Mouse (Mus musculus) adrenal gland (tissue): ENCODE results near the gene Rapgef3.

Experiments
- intact Hi-C: fragments of 180-260 bp; cut with DNase I; formaldehyde crosslinking; loops from one replicate; pipeline ENCODE4 v1.15.1; 2025

Rapgef3 gene

DNA sequence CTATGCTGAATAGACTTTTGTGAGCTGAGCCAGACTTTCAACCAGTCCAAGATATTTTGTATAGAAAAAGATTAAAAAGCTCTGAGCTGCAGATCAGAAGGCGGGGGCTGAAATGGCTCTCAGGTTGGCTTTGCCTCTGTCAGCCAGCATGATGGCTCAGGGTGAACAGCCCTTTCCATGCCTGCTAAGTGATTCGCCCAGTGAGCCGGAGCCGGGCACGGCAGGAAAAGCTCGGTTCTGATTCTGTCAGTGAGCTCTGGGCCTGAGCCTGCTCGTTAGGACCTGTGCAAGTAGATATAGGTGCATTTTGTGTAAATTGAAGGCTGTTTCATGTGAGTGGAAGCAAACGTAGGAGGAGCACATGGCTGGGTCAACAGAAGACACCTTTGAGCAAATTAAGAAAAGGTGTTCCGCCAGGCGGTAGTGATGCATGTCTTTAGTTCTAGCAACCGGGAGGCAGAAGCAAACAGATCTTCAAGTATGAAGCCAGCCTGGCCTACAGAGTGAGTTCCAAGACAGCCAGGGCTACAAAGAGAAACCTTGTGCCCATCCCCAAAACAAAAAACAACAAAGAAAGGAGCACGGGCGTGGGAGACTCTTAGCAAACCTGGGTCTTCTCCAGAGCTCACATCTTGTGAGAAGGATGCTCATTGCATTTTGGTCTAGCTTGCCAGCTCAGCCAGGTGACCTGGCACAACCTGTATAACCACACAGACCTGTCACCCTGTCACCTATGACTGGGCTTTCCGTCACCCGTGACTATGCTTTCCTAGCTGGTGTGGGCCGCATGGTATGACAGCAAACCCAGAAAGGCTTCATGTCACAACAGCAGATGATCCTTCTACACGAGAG lies 43.2 kb downstream of the Rapgef3 start:
- intact Hi-C loops: no loop called here

DNA sequence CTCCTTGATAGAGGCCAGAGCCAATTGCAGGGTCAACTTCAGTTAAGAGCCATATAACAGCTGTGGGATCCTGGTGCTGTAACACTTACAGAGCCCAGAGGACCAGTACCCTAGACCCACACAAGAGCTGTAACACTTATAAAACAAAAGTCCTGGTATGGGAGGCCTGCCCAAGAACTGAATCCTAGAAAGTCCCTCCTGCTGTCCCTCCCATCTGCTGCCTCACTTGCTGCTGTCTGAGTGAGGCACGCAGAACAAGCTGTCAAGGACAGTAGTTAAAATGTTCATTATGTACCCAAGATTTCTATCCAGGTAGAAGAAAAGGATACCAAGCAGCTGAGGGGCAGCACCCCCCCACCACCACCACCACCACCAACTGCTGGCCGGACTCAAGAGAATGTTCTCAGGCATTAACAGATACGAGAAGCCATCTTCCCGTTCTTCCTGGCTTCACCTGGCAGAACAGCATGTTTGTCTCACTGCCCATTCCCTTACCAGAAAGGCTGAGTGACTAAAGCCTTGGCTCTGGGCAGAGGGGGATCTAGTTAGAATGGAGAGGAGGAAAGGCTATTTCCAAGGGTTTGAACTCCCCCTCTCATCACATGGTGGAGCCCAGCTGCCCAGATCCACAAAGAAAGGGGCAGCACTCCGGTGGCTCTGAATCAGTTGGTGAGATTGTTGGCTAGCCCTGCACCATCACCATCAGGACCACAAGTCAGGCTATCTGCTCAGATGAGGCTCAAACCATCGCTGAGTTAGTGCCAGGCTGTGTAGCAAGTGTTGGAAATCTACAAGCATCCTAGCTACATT lies 44.0 kb downstream of the Rapgef3 start:
- intact Hi-C loops: no loop called here

DNA sequence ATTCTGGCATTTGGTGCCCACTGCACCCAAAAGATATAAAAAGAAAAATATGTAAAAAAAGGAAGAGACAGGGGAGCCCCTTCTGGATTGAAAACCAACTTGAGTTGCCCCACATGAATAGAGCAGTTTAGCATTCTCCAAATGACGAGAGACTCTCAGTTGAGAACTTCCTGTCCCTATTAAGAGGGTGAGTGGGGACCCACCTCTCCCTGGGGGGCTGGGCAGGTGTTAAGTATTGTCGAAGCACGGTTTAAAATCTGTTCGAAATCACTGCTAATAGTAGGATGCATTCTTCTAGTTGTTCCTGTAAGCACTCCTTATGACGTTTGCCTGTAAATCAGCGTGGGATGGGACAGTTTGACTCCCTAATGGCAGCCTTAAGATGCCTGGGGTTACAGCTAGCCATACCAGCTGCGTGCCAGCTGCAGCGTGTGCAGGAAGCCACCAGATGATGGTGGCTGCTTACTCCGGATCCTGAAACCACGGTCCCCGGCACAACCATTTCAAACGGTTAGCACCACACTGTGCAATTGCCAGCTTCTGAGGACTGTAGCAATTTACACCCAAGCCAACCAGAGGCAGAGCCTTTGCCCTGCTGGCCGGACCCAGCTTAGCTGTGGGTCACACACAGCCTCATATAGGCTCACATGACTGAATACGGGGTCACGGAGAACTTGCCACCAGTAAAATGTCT lies 46.6 kb downstream of the Rapgef3 start:
- intact Hi-C loops: no loop called here

DNA sequence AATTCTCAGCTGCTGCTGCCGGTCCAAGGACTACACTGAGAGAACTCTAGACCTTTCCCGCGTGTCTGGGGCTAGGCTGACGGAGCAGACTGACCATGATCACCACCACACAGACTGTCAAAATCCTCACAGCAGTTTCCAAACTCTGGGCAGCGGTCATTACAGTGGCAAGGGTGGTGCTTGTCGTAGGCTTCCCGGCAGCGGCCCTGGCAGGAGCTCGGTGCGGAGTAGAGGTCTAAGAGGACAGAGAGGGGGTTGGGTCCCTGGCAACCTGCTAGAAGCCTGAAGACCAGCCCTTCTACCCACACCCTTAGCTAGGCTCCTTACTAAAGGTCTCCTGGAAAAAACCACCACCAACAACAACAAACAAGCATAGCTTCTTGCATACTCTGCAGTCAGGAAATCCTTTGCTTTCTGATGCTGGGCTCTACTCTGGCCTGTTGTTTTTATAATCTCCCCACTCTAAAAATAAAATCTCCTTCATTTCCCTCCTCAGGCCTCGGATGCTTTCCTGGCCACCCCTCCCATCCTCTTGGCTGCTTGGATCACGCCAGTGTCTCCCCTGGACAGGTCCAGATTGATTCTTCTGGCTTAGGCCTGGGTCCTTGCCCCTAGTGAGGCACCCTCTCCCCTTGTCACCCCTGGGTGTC lies 47.6 kb downstream of the Rapgef3 start:
- intact Hi-C loops: no loop called here

DNA sequence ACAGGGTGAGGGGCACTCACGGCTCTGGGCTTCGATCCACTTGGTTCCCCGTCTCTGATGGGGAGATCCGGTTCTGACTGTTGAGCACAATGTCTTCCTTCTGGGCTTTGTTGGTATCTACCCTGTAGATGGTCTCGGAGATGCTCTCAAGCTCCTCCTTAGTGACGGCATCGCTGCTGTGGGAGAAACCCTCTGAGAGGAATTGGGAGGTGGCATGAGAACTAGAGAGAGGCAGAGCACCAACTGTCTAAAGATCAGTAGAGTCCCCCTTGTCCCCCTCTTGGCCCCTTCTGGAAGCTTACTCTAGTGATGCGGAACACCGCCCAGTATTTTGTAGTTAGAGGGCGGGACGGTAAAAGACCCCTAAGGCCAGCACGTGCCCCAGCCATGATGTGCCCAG lies 48.3 kb downstream of the Rapgef3 start:
- intact Hi-C loops: loop anchor here (2.0 kb wide), 1 partner anchor 131 kb away; no protein-coding TSS in a partner anchor

DNA sequence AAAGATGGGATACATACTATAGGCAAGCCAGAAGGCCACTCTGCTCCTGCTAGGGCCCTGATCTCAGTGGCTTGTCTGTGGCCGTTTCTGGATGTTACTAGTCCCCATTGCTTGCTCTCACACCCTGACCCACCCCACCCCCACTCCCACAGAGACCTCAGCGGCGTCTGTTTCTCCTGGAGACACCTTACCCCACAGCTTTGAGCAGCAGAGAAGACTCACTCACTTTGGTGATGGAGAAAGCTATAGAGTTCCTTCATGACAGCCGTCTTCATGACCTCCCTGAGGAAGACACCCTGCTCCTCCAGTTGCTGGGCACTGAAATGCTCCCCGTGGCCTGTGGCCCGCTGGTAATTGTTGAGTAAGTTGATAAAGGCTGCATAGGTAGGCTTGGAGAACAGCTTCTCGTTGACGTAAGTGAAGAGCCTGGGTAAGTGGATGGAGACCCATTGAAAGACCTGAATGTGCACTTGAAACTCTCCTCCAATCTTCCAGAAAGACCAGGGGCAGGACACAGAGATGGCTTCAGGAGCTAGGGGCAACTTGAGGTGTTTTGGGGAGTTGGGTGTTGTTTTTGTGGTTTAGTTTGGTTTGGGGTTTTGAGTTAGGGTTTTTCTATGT lies 49.1 kb downstream of the Rapgef3 start:
- intact Hi-C loops: loop anchor here (2.0 kb wide), 1 partner anchor 132 kb away; no protein-coding TSS in a partner anchor

DNA sequence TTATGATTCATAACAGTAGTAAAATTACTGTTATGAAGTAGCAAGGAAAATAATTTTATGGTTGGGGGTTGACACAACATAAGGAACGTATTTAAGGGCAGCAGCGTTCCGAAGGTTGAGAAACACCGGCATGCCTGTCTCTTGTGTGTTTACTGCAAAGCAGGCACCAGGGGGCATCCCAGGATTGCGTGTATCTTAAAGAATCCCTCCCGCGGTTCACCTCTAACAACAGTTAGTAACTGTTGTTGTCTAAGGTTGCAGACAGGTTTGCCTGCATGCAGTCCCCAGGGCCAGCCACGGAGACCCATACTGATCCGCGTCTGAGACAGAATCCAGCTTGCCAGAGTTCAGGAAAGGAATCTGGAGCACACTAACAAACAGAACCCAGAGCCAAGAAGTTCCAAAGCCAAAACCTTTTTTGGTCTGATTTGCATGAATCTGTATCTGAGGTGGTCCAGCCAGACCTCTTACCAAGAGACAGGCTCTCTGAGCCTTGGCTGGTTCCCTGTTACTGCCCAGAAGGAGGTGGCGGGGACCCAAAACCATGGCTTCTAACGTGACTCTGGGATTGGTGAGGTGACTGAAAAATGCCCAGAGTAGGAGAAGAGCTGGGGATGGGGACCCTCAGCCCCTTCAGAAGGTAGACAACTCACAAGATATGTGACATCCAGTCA lies 49.8 kb downstream of the Rapgef3 start:
- intact Hi-C loops: loop anchor here (1.0 to 2.0 kb wide), 2 partner anchors 58 to 133 kb away; no protein-coding TSS in a partner anchor

DNA sequence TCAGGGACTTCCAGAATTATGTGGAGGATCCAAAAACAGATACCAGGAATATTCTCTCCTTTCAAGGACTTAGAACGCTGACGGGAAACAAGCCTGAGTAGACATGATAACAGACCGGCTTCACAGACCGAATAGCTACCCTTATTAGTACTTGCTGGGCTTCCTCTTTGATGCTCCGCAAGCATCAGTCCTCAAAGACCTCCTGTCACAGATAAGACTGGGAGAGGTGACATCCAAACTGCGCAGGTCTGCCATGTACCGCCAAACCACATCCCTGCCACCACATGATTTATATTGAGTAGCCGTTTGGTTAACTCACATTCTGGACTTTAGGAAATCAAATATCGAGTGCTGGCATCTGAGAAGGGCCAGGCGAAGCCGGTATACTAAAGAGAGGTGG lies 51.0 kb downstream of the Rapgef3 start:
- intact Hi-C loops: loop anchor here (1.0 kb wide), 1 partner anchor 60 kb away; no protein-coding TSS in a partner anchor

DNA sequence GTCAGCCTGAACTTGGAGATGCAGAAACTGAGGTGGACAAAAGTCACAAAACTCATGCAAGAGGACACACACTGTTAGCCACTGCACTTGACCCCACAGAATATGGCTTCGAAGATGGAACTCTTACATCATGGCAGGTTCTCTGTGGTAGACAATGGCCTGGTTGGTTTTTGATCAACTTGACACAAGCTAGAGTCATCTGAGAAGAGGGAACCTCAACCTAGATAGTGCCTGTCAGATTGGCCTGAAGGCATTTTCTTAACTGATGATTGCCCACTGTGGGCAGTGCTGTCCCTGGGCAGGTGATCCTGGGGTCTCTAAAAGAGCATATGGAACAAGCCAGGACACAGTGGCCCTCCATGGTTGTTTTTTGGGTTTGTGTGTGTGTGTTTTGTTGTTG lies 52.0 kb downstream of the Rapgef3 start:
- intact Hi-C loops: no loop called here

DNA sequence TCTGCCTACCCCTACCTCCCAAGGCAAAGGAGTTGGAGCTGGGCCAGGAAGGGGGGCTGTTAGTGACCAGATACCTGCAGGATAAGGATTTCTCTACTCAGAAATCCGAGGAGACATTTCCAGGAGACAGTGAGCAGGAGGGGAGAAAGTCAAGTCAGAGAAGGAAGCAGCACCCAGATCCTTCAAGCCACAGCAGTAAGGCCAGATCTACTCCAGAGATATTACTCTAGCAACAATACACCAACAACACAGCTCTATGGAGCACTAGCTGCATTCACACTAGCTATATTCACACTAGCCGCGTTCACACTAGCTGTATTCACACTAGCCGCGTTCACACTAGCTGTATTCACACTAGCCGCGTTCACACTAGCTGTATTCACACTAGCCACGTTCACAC lies 52.7 kb downstream of the Rapgef3 start:
- intact Hi-C loops: no loop called here

DNA sequence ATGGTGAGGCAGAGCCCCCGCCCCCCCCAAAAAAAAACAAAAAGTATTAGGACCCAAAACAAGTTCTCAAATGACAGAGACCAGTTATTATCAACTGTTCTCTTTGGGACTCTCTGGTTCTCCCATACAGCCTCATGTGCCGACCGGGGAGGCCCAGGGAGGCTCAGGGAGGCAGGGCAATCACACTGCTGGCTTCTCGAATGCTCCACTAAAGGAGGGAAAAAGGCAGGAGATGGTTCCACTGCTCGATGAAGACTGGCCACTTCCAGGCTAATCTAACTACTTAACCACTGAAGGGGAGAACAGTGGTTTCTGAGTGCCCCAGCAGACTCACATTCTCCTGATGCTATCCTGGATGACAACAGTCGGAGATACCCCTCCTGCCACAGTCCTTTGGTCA lies 55.2 kb downstream of the Rapgef3 start:
- intact Hi-C loops: loop anchor here (5.0 kb wide), 1 partner anchor 240 kb away; no protein-coding TSS in a partner anchor

DNA sequence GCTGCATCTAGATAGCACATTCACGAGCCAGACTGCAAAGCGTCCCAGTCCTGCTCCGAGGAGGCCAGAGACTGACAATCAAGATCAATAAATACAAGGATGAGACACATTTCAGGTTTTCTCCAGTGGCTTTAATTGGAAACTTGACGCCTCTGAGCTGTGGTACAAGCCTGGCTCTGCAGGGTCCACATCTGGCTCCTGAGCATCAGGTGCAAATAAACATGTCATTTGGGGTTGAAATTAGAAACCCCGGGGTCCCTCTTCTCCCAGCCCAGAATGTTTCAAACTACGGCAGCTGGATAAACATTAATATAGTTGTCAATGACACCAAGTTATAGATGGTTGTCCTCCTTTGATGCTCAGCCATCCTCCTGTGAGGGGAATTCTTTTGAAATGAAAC lies 56.9 kb downstream of the Rapgef3 start:
- intact Hi-C loops: loop anchor here (5.0 kb wide), 1 partner anchor 241 kb away; no protein-coding TSS in a partner anchor

DNA sequence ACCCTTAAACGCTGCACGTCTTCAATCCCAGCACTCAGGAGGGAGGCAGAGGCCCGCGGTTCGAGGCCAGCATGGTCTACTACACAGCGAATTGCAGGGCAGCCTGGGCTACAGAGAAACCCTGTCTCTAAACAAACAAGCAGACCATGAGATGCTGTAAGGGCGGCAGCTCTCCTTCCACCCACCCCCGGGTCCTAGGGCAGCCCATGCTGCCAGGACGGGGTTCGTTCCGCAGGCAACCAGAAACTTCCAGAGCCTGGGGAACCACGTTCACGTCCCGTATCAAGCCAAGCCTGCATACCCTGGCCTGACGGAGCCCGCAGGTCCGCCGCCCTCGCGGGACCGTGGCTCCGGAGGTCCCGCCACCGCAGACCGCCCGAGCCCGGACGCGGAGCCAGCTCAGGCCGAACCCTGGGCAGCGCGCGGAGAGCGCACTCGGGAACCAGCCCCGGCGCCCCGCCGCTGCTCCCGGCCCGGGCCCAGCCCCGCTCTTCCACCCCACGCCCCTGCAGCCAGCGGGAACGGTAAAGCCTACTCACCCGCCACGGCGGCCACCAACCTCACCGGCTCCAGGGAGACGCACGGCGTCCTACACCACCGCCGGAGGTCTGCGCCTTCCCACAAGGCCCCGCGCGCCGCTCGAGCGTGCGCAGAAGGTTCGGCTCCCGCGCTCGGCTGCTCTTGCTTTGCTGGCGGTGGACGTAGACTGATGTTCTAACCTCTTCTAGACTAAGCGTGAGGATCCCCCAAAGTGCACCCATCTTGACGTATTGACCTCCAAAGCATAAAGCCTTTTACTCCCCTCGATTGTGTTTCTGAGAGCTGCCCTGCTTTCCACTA lies 62.3 kb downstream of the Rapgef3 start, which contains the start of gene Rpap3:
Rpap3 (minus strand) TSS at position 615 of the 840 bp plus-strand sequence.
- intact Hi-C loops: no loop called here

DNA sequence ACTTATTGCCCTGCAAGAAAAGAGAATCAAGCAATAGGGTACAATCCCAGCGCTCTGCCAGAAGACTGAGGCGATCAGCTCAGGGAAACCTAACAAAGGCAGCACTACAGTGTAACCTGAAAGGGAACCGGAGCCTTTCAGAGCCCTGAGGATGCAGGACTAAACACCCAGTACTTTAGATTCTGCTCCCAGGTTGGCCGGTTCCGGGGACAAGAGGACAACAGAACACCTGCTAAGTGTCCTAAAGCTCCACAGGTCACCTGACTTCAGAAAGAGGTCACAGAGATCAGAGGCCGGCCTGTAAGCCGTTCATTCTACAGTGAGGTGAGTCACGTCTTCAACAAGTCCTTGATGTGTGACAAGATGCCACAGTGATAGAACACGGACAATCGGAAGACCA lies 71.2 kb downstream of the Rapgef3 start:
- intact Hi-C loops: no loop called here
